Mouse (Mus musculus) MEL-GATA-1-ER (cell line): Measurements from ENCODE around the gene Oprd1.

ENCODE experiments used
- DNase-seq: peaks from one replicate; pipeline ENCODE4 v3.0.0-alpha.2; 2012; ENCODE audit warnings: low read depth; ENCODE audit errors: extremely low read depth

Gene Oprd1

GRCm38 (mm10) chr4:132080492-132080983, 63.7 kb downstream of the Oprd1 start:
- no peak for DNase-seq

- DNase-seq = no peak
These were observed 64.6 kb downstream of the Oprd1 start for GRCm38 (mm10) chr4:132079555-132080275.

GRCm38 (mm10) chr4:132078296-132078714, 66.0 kb downstream of the Oprd1 start:
- peak; percentile 88 for DNase-seq

GRCm38 (mm10) chr4:132077445-132077844, 66.8 kb downstream of the Oprd1 start:
- peak; percentile 98 for DNase-seq

- DNase-seq = peak; percentile 99
These were observed 67.5 kb downstream of the Oprd1 start for GRCm38 (mm10) chr4:132076480-132077405.

GRCm38 (mm10) chr4:132075796-132076195, 68.5 kb downstream of the Oprd1 start:
- no peak for DNase-seq

GRCm38 (mm10) chr4:132074933-132075769, 69.1 kb downstream of the Oprd1 start, which contains the start of gene Epb41:
Epb41 (minus strand) TSS chr4:132075321.
- peak; percentile 97 for DNase-seq

- DNase-seq = no peak
These were observed 70.0 kb downstream of the Oprd1 start, which contains the start of gene Gm10300 for GRCm38 (mm10) chr4:132074077-132074932. Gm10300 (plus strand) TSS chr4:132074697.

- no peak for DNase-seq
These were observed 71.3 kb downstream of the Oprd1 start for GRCm38 (mm10) chr4:132072946-132073345.

GRCm38 (mm10) chr4:132072156-132072555, 72.1 kb downstream of the Oprd1 start:
- no peak for DNase-seq

GRCm38 (mm10) chr4:132071674-132072073, 72.6 kb downstream of the Oprd1 start:
- DNase-seq = no peak

GRCm38 (mm10) chr4:132067938-132068235, 76.4 kb downstream of the Oprd1 start:
- DNase-seq = no peak

- no peak for DNase-seq
These were observed 77.0 kb downstream of the Oprd1 start for GRCm38 (mm10) chr4:132067112-132067937.

- DNase-seq = no peak
These were observed 78.0 kb downstream of the Oprd1 start for GRCm38 (mm10) chr4:132066101-132066773.

- no peak for DNase-seq
These were observed 78.7 kb downstream of the Oprd1 start for GRCm38 (mm10) chr4:132065578-132065977.

- DNase-seq = no peak
These were observed 79.7 kb downstream of the Oprd1 start for GRCm38 (mm10) chr4:132064550-132064949.

- no peak for DNase-seq
These were observed 81.1 kb downstream of the Oprd1 start for GRCm38 (mm10) chr4:132062934-132063884.

- no peak for DNase-seq
These were observed 82.0 kb downstream of the Oprd1 start for GRCm38 (mm10) chr4:132062289-132062688.
